Mouse (Mus musculus) hindbrain, embryonic 13.5 days (tissue): ENCODE data around the gene Slc45a1. TPM values are rescaled to one million over a fixed set of nuclear protein-coding genes. Genes with fewer than 3 reads are reported as not detected.
A peak's percentile ranks its signal among the peaks of the same experiment; 100 is the strongest.

Source experiments
- ATAC-seq: fragments of 200-750 bp; cut with Nextera tagmentation; 2 replicates; pipeline ENCODE4 v1.8.0; 2017; ENCODE audit warnings: moderate TSS enrichment; ENCODE audit not compliant: low FRiP score
- H3K27ac ChIP-seq: fragments of 300-500 bp; sonication (generic); 2 replicates; pipeline ENCODE4 v1.5.1; 2015; ENCODE audit warnings: inconsistent platforms, mild to moderate bottlenecking, moderate library complexity
- H3K27me3 ChIP-seq: fragments of 300-500 bp; sonication (generic); 2 replicates; pipeline ENCODE4 v1.6.1; 2015; ENCODE audit warnings: mild to moderate bottlenecking, inconsistent platforms
- H3K36me3 ChIP-seq: fragments of 300-500 bp; sonication (generic); 2 replicates; pipeline ENCODE4 v1.6.1; 2015; ENCODE audit warnings: mild to moderate bottlenecking, inconsistent platforms
- H3K4me1 ChIP-seq: fragments of 300-500 bp; sonication (generic); replicated peaks from 2 replicates; pipeline ENCODE4 v1.6.1; 2015; ENCODE audit warnings: inconsistent platforms
- H3K4me2 ChIP-seq: fragments of 300-500 bp; sonication (generic); 2 replicates; pipeline ENCODE4 v1.6.1; 2015; ENCODE audit warnings: inconsistent platforms, mild to moderate bottlenecking, moderate library complexity
- H3K4me3 ChIP-seq: fragments of 300-500 bp; sonication (generic); 2 replicates; pipeline ENCODE4 v1.5.1; 2015; ENCODE audit warnings: mild to moderate bottlenecking, inconsistent platforms
- H3K9ac ChIP-seq: fragments of 300-500 bp; sonication (generic); 2 replicates; pipeline ENCODE4 v1.6.1; 2015; ENCODE audit warnings: mild to moderate bottlenecking, inconsistent platforms
- H3K9me3 ChIP-seq: fragments of 300-500 bp; sonication (generic); 2 replicates; pipeline ENCODE4 v1.6.1; 2016; ENCODE audit warnings: inconsistent platforms
- WGBS: fragments of 180-500 bp; shearing (Covaris S2); methylation state at CpG from one replicate; pipeline ENCODE4 v1.1.7; 2015; 5-methylcytosine and 5-hydroxymethylcytosine counted together
- polyA plus RNA-seq: library from polyadenylated mRNA; unstranded; fragments of >200 nt; fragmentation: Nextera tagmentation; extraction: Ambion mirVana; gene quantifications from 2 replicates; pipeline ENCODE4 v1.2.1, GENCODE M21; 2015

Gene Slc45a1
- polyA plus RNA-seq, 1 experiment from 2014 or later: 24.6 TPM

GRCm38 (mm10) chr4:150583777-150584135, 68.2 kb downstream of the Slc45a1 start:
- Histone ChIP-seq H3K9ac (peak overlapping the region; percentile 53), H3K27me3 (no peaks in the 10 kb centered on the region), H3K4me2 (0 out of 2 replicates have a peak overlapping the region, but pooled peaks have one; percentile 21), H3K9me3 (no peaks in the 10 kb centered on the region), H3K4me1 (peaks cover 67% of the 10 kb centered on the region), H3K36me3 (no peaks in the 10 kb centered on the region), H3K4me3 (no peak overlapping the region), H3K27ac (peak overlapping the region; percentile 84)
- WGBS: 67% methylated on average over 3 of the region's 3 CpGs
- ATAC-seq: no peak

- WGBS: 42% methylated on average over 13 of the region's 13 CpGs
- no peaks in the 10 kb centered on the region for H3K36me3 ChIP-seq
- peak overlapping the region; percentile 53; the same call in 1 of the 2 replicates for H3K9ac ChIP-seq
- ATAC-seq: peak; percentile 39; the same call in 1 of the 2 replicates
- H3K4me2 ChIP-seq: 0 out of 2 replicates have a peak overlapping the region, but pooled peaks have one; percentile 21
- H3K27me3 ChIP-seq: no peaks in the 10 kb centered on the region
- H3K27ac ChIP-seq: peak overlapping the region; percentile 84
- peaks cover 66% of the 10 kb centered on the region for H3K4me1 ChIP-seq
- no peak overlapping the region for H3K4me3 ChIP-seq
- no peaks in the 10 kb centered on the region for H3K9me3 ChIP-seq
Measured at GRCm38 (mm10) chr4:150582966-150583776, 68.8 kb downstream of the Slc45a1 start.

DNA sequence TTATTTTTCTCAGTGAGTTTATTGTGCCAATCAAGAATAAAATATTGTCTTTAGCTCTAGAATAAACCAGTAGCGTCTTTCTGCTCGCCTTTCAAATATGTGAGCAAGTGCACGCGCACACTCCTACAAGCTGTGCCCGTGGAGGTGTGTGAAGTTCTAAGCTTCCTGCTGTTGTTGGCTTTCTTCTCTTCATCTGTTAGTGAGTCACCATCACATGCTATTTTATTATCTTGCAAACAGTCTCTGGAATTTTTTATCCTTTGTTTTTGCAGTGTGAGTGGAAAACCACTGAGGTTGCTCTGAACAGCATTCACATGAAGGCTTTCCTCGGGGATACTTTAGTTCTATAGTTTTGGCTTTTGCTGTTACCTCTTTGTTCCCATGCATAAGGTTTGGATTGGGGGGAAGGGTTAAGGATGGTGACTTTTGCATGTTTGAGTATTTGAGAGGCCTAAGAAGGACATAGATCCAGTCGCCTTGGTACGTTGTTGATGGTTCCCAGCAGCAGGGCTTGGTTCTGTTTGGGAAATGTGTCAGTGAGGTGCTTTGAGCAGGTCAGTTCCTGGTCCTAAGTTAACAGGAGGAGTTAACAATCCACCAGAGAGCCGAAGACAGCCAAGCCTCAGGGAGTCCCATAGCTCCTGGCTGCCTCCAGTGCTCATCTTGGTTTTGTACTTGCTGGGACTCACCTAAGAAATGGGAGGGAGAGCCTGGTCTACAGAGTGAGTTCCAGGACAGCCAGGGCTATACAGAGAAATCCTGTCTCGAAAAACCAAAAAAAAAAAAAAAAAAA, 69.8 kb downstream of the Slc45a1 start:
- H3K4me1 ChIP-seq: peaks cover 57% of the 10 kb centered on the region

More for the DNA sequence above, 69.8 kb downstream of the Slc45a1 start:
- H3K4me3 ChIP-seq: no peak overlapping the region
- 0 out of 2 replicates have a peak overlapping the region, but pooled peaks have one; percentile 35 for H3K9ac ChIP-seq
- no peaks in the 10 kb centered on the region for H3K9me3 ChIP-seq
- H3K4me2 ChIP-seq: no peak overlapping the region
- no peak for ATAC-seq
- H3K27ac ChIP-seq: peak overlapping the region; percentile 84
- H3K27me3 ChIP-seq: no peaks in the 10 kb centered on the region
- 75% methylated on average over 10 of the region's 10 CpGs for WGBS
- H3K36me3 ChIP-seq: no peaks in the 10 kb centered on the region

Other genes with a start within 250 kb of the Slc45a1 start
- 29.0 and 29.5 TPM in 2 replicates for gene Errfi1, start 201.7 kb upstream of the Slc45a1 start, polyA plus RNA-seq